23 mouse cellular contexts compared by ENCODE assay signal in genomic region chr17:71094438-71094837, GRCm38 (mm10).
DNase-seq lines count a peak whose midpoint lies in the region; ATAC-seq and TF ChIP-seq lines count a peak whose summit lies in the region.
"Had no signal": no experiment of that assay in that cellular context is flagged by ENCODE, and none has a peak within 500 bp of the region (broad histone marks: within the 10 kb centered on the region; RNA-seq: fewer than 3 reads in every experiment).

No protein-coding gene starts in this region.

- H3K9me3 ChIP-seq in midbrain, embryonic 15.5 days, result no peaks in the 10 kb centered on the region
- H3K9me3 ChIP-seq: embryonic facial prominence, embryonic 13.5 days; heart, embryonic 15.5 days; hindbrain, embryonic 10.5 days; liver, embryonic 12.5 days; midbrain, embryonic 12.5 days; neural tube, embryonic 12.5 days had no signal

- WGBS in midbrain, embryonic 15.5 days, result 38% methylated on average over 3 of the region's 3 CpGs

- no peaks in the 10 kb centered on the region for H3K4me1 ChIP-seq in midbrain, embryonic 15.5 days
- H3K4me1 ChIP-seq: midbrain, embryonic 12.5 days; neural tube, embryonic 12.5 days had no signal

- ATAC-seq in midbrain, embryonic 15.5 days (replicated peaks), result no peak
- ATAC-seq: activated CD4-positive, CD25-positive, alpha-beta regulatory T cell, adult 4 months; forebrain, embryonic 16.5 days; hindbrain, postnatal 0 days; liver, embryonic 12.5 days had no signal

- TF ChIP-seq CTCF in layer of hippocampus, adult 2 months (conservative IDR thresholded peaks at IDR 0.05), result no peak

- no peak overlapping the region for H3K9ac ChIP-seq in midbrain, embryonic 15.5 days
- H3K9ac ChIP-seq: embryonic facial prominence, embryonic 13.5 days; heart, embryonic 15.5 days; liver, embryonic 12.5 days; lung, embryonic 14.5 days; midbrain, embryonic 12.5 days; neural tube, embryonic 12.5 days had no signal

- H3K4me3 ChIP-seq in midbrain, embryonic 15.5 days, result no peak overlapping the region
- no peak overlapping the region for H3K4me3 ChIP-seq in layer of hippocampus, adult 2 months
- H3K4me3 ChIP-seq: embryonic facial prominence, embryonic 13.5 days; heart, adult 2 months; heart, embryonic 15.5 days; hindbrain, embryonic 10.5 days; liver, embryonic 12.5 days; midbrain, embryonic 12.5 days; neural tube, embryonic 12.5 days had no signal

- DNase-seq in kidney, adult 18-20 months, result peak; percentile 34
- DNase-seq in kidney, postnatal 10 days, result no peak
- peak; percentile 45 for DNase-seq in ZHBTc4 (ENCODE audit: low read depth, low spot score)
- DNase-seq in kidney, adult 8-10 months, result peak; percentile 65 to 83
- DNase-seq in kidney, postnatal 25 days, result peak; percentile 37 to 73
- no peak for DNase-seq in frontal cortex, postnatal 36 days (ENCODE audit: low spot score in 2 of 2)
- no peak for DNase-seq in layer of hippocampus, adult 2 months (ENCODE audit: low spot score in 2 of 2)
- DNase-seq: cerebellum, postnatal 10 days; gastrocnemius, postnatal 10 days; heart, adult 2 months; layer of hippocampus, postnatal 36 days; thymus, postnatal 25 days had no signal

- H3K4me2 ChIP-seq in midbrain, embryonic 15.5 days, result no peak overlapping the region
- H3K4me2 ChIP-seq: embryonic facial prominence, embryonic 13.5 days; heart, embryonic 15.5 days; liver, embryonic 12.5 days; lung, embryonic 14.5 days; midbrain, embryonic 12.5 days; neural tube, embryonic 12.5 days had no signal

- H3K36me3 ChIP-seq in midbrain, embryonic 15.5 days (replicated peaks), result no peaks in the 10 kb centered on the region
- H3K36me3 ChIP-seq: embryonic facial prominence, embryonic 13.5 days; hindbrain, embryonic 10.5 days; liver, embryonic 12.5 days; midbrain, embryonic 12.5 days; neural tube, embryonic 12.5 days had no signal

- H3K27ac ChIP-seq in midbrain, embryonic 15.5 days, result no peak overlapping the region
- no peak overlapping the region for H3K27ac ChIP-seq in layer of hippocampus, adult 2 months
- H3K27ac ChIP-seq: embryonic facial prominence, embryonic 13.5 days; heart, adult 2 months; hindbrain, embryonic 10.5 days; hindbrain, postnatal 0 days; liver, embryonic 12.5 days; midbrain, embryonic 12.5 days; neural tube, embryonic 12.5 days had no signal

- H3K27me3 ChIP-seq in midbrain, embryonic 15.5 days (replicated peaks), result no peaks in the 10 kb centered on the region
- H3K27me3 ChIP-seq: embryonic facial prominence, embryonic 13.5 days; heart, embryonic 15.5 days; liver, embryonic 12.5 days; midbrain, embryonic 12.5 days; neural tube, embryonic 12.5 days had no signal

Comparison
In these comparisons a context has a peak if more than half of its experiments do, and no peak if none do; other contexts are left out.
1. DNase-seq: peak in kidney, adult 18-20 months (single experiment), ZHBTc4 (single experiment), kidney, adult 8-10 months (2 of 2) and kidney, postnatal 25 days (2 of 2); none in kidney, postnatal 10 days (single experiment), frontal cortex, postnatal 36 days (0 of 2) and layer of hippocampus, adult 2 months (0 of 2).